Mouse (Mus musculus): ENCODE measurements at regions not wholly inside any gene's neighbourhood (a gene's known extent, or its start where the extent isn't known, plus 50 kb on each side); places are given as distances from the start of the nearest gene placed in this dataset.

GRCm38 (mm10) chr14:24955891-24956410 is 469.0 kb downstream of the Rps24 start:
- DNase-seq = peak; percentile 31

DNA sequence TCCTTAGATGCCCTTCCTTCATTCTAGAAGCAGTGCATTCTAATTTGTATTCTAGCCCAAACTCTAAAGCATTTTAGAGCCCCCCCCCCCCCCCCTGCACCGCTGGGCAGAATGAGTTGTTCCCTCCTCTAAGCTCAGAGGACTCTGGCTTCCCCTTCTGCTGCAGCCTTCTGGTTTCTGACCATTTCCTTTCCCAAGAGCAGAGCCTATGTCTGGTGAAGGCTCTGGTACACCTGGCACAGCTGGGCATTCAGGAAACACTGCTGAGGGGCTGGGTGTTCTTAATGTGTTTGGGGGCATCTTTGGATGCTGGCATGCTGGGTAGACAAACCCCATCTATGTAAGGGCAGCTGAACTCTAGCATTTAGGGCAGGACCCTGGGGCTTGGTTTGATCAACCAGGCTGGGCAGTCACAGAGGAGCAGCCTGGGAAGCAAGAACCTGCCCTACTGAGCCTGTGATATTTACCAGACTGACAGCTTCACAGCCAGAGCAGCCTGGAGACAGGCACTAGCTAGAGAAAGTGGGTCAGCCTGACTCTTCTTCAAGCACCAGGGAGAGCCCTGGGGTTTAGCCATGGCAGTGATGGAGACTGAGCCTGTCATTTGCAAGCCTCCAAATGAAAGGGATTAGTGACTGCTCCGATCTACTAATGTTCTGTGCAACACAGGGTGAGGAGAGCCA is 469.7 kb downstream of the Rps24 start:
- DNase-seq = no peak

GRCm38 (mm10) chr14:24957392-24957791 is 470.5 kb downstream of the Rps24 start:
- no peak for DNase-seq

DNA sequence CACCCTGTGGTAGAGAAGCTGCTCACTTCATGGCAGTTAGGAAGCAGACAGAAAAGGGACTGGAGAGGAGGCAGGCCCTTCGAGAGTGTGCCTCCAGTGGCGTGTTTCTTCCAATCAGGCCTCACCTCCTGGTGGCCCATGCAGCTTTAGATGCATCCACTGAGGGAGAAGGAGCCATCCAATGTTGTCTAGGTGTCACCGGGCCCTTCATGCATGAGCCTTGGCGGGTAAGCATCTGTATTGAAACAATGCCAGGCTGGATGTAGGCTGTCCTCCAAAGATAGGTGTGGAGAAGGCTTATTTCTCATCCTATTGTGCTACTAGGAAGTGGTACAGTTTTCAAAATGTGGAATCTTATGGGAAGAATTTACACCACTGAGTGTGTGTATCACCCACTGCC is 471.9 kb downstream of the Rps24 start:
- DNase-seq = no peak

- no peak for DNase-seq
Measured at GRCm38 (mm10) chr14:24959401-24959800, 472.5 kb downstream of the Rps24 start.

GRCm38 (mm10) chr14:24960082-24960482 is 473.2 kb downstream of the Rps24 start:
- DNase-seq = peak; percentile 72

DNA sequence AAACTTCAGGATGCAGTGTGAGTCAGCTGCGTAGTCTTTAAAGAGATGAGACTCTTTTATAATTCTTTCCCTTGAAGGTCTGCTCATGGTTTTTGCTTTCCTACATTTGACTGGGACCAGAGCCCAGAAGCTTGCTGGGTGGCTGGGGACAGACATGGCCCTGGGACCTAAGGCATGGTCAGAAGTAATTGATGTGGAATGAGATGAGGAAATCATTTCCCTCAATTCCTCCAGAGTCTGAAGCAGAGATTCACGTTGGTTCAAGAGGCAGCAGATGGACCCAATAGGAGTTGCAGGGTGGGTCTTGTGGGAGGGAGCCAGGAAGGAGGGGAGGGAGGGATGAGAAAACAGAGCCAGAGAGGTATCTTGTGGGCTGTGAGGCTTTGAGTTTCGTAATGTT is 473.9 kb downstream of the Rps24 start:
- peak; percentile 17 for DNase-seq

DNA sequence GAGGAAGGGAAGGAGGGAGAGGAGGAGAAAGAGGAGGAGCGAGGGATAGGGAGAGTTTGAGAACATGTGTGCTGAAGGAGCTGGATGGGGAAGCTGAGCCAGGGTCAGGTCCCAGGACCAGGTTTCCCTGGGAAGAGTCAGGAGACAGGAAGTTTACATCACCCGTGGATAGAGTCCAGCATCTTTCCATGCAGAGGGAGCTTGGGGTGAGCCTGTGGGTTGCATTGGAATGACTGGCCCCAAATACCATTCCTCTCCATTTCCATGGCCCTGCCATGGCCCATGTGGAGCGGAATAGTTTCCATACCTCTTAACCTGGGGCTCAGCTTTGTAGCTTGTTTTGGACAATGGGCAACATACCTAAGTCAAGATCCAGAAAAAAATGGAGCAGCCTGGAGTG is 474.8 kb downstream of the Rps24 start:
- no peak for DNase-seq

DNA sequence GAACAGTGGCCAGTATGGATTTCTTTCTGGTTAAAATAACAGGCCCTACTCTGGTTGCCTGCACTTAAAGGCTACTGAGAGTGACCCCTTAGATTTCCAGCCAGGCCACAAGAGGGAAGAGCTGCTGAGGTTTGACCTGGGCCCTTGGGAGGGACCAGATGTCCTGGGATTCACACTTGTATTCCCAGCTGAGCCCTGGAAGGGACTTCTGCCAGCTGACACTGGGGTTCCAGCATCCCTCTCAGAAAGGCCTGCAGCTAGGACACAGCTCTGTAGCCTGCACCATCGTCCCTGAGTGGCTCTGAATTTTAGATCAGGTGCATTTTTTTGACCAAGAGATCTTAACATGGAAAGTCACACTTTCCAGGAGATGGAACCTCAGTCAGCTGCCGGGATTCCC is 482.7 kb downstream of the Rps24 start:
- DNase-seq = no peak

- no peak for DNase-seq
Measured at GRCm38 (mm10) chr14:24972357-24972756, 485.4 kb downstream of the Rps24 start.

GRCm38 (mm10) chr14:24973039-24973438 is 485.9 kb upstream of the Zmiz1 start:
- no peak for DNase-seq

DNA sequence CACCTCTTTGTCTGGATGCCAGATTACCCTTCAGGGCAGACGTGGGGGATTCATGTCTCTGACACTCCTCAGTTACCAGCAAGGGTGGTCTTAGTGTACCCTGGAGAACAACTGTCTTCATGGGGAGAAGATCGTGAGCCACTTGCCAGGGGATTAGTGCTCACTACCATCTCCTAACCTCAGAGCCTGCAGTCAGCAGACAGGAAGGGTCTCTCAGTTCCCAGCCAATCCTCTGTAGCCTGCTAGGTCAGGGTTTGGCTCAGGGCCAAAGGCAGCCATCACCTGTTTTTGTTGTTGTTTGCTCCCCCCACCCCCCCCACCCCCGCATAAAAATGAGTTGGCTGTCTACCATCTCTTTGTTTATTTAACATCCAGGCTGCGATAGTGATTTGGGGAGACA is 485.4 kb upstream of the Zmiz1 start:
- DNase-seq = no peak

GRCm38 (mm10) chr14:24982489-24982888 is 476.5 kb upstream of the Zmiz1 start:
- DNase-seq = no peak

DNA sequence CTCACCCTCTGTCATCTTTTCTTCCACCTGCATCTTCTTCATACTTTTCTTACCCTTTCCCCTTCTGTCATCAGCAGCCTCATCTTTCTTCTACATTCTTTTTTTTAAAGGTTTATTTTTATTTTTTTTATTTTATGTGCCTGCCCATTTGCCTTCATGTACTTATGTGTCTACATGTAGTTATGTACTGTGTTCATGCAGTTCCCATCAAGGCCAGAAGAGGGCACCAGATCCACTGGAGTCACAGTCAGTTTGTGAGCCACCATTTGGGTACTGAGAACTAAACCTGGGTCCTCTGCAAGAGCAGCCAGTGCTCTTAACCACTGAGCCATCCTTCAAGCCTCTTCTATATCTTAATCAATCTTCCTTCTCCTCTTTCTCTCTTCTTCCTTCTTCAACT is 475.7 kb upstream of the Zmiz1 start:
- DNase-seq = peak; percentile 32

GRCm38 (mm10) chr14:24985806-24986359 is 473.1 kb upstream of the Zmiz1 start:
- DNase-seq = no peak

DNA sequence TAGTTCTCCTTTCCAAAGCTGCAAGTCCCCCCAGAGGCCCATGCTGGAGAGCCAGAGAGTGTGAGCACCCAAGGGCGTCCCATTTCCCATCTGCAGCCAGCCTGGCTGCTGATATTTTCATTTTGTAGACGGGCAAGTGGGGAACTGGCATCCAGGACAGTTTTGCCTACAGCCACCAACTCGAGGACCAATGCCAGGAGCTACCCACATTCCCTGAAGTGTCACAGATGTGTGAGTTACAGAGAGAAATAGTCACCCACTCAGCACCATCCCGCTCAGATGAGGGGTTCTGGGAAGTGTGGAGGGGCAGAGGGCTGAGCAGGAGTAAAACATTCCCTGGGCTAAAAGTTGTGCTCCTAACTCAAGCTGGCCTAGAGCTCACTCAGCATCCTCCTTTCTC is 472.6 kb upstream of the Zmiz1 start:
- no peak for DNase-seq

DNA sequence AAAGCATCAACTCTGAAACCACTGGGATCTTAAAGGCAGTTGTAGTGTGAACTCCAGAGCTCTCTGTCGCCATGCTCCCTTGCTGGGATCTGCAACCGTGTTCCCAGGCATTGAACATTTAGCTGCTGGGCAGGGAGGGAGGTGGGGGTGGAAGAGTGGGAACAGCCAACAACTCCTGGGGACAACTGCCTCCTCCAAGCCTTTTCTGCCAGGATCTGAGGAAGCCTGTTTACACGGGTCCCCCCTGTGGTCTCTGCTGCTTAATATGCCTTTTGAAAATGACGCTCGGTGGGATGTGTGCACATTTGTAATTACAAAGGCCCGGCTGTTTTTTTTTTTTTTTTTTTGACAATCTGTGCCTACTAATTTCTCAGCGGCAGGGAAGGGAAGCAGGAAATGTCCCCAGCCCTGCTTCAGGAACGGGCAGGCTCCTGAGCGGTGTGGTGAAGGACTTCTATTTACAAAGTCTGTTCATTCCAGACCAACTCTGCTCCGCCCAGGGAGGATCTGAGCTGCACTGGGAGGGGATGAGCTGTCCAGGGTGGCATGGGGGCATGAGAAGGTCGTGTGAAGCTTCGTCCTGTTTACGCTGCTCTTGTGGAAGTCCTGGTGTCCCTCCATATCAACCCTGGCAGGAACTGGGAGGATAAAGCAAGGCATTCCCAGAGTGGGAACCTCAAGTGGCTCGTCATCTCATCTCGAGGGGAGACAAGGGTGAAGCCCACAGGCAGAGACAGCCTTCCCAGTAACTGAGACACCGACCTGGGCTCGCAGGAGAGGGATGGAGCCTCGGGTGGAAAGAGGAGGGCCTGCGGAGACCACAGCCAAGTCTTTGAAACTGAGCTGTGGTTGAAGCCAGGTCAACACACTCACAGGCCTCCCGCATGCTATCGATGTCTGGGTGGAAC is 465.0 kb upstream of the Zmiz1 start:
- DNase-seq = no peak

- DNase-seq = no peak
Measured at GRCm38 (mm10) chr14:24995226-24995625, 463.8 kb upstream of the Zmiz1 start.

GRCm38 (mm10) chr14:24997786-24998509 is 461.0 kb upstream of the Zmiz1 start:
- DNase-seq = no peak

- DNase-seq = no peak
Measured at GRCm38 (mm10) chr14:24999008-24999572, 459.9 kb upstream of the Zmiz1 start.

DNA sequence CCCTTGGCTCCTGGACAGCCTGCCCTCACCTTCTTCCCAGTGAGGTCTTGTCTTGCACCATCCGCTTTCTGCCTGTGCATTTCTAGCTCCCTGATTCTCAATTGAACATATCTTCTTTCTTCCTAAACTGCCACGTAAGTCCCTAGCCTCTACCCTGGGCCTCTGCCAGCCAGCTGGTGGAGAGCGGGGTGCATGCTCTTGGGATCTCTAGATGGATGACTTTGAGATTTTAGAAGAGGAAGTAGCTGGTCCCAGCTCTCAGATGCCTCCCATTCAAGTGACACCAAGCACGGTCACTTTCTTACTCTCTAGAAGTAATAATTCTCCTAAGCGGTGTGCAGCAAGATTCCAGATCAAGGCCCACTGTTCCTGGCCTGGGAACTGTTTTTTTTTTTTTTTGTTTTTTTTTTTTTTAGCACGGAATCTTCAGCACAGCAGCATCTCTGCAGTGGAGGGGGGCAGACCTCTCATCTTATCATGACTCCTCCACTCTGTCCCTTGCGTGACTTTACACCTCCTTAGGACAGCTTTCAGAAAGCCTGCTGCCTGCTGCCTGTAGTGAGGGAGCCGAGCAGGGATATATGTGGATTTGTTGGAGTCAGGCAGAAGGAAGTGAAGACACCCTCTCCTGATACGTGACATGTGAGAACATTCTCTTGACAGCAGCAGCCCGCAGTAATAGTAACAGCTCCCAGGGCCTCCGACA is 453.6 kb upstream of the Zmiz1 start:
- no peak for DNase-seq

All from adrenal gland, postnatal 14 days (tissue).